In the genomic region with DNA sequence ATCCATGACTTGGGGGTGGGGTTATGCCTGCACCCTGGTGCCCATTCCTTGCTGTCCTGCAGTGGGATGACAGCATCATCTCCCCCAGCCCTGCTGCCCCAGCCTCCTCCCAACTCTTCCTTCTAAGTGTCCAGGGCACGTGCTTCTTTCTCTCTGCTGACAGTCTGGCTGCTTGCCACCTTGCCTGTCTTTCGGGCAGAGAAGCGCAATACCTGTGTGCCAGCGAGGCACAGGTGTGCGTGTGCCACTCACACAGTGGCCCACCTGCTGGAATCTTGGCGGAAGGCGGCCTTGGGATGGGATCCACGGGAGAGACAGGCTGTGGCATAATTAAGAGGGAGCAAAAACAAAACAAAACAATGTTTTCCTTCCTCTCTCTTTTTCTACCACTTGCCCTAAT, we compare ENCODE assay signal across 25 mouse cellular contexts. TPM values are rescaled to one million over a fixed set of nuclear protein-coding genes. Genes with fewer than 3 reads are reported as not detected.
"Had no signal": no experiment of that assay in that cellular context is flagged by ENCODE, and none has a peak within 500 bp of the region (broad histone marks: within the 10 kb centered on the region; RNA-seq: fewer than 3 reads in every experiment).

No protein-coding gene starts in this region.

- H3K9me3 ChIP-seq: embryonic facial prominence, embryonic 10.5 days; embryonic facial prominence, embryonic 12.5 days; embryonic facial prominence, embryonic 13.5 days; embryonic facial prominence, embryonic 15.5 days; forebrain, embryonic 10.5 days; forebrain, embryonic 12.5 days; forebrain, embryonic 13.5 days; forebrain, embryonic 15.5 days had no signal

- H3K27ac ChIP-seq: embryonic facial prominence, embryonic 10.5 days; embryonic facial prominence, embryonic 12.5 days; embryonic facial prominence, embryonic 13.5 days; embryonic facial prominence, embryonic 15.5 days; forebrain, embryonic 10.5 days; forebrain, embryonic 12.5 days; forebrain, embryonic 13.5 days; forebrain, embryonic 15.5 days; gastrocnemius, adult 2 months; heart, adult 2 months had no signal

- H3K36me3 ChIP-seq: embryonic facial prominence, embryonic 10.5 days; embryonic facial prominence, embryonic 12.5 days; embryonic facial prominence, embryonic 13.5 days; embryonic facial prominence, embryonic 15.5 days; forebrain, embryonic 10.5 days; forebrain, embryonic 12.5 days; forebrain, embryonic 15.5 days had no signal

- ATAC-seq: forebrain, embryonic 13.5 days; forebrain, embryonic 14.5 days; forebrain, embryonic 15.5 days; forebrain, embryonic 16.5 days; forebrain, postnatal 0 days had no signal

- H3K9ac ChIP-seq: embryonic facial prominence, embryonic 12.5 days; embryonic facial prominence, embryonic 13.5 days; embryonic facial prominence, embryonic 15.5 days; forebrain, embryonic 12.5 days; forebrain, embryonic 13.5 days; forebrain, embryonic 15.5 days; forebrain, postnatal 0 days had no signal

- DNase-seq: cerebellum, adult 18-20 months; cerebellum, adult 8-10 months; embryo, embryonic 11 days; forebrain, postnatal 0 days; gastrocnemius, adult 2 months; gastrocnemius, postnatal 10 days; gastrocnemius, postnatal 14 days; gastrocnemius, postnatal 25 days; gastrocnemius, postnatal 36 days; heart, adult 11 months; heart, adult 18-20 months; heart, adult 2 months had no signal

- H3K4me1 ChIP-seq: embryonic facial prominence, embryonic 12.5 days; embryonic facial prominence, embryonic 15.5 days had no signal

- H3K4me3 ChIP-seq: embryonic facial prominence, embryonic 10.5 days; embryonic facial prominence, embryonic 12.5 days; embryonic facial prominence, embryonic 13.5 days; embryonic facial prominence, embryonic 15.5 days; erythroblast, embryonic 14.5 days; forebrain, embryonic 10.5 days; forebrain, embryonic 12.5 days; forebrain, embryonic 13.5 days; forebrain, embryonic 15.5 days; gastrocnemius, adult 2 months; heart, adult 2 months had no signal

- H3K4me2 ChIP-seq: embryonic facial prominence, embryonic 12.5 days; embryonic facial prominence, embryonic 13.5 days; embryonic facial prominence, embryonic 15.5 days; forebrain, embryonic 12.5 days; forebrain, embryonic 13.5 days; forebrain, embryonic 15.5 days had no signal

RNA-seq across cellular contexts. Expression of a gene that starts 6.4 kb away (rescaled TPM):
- total RNA-seq: common myeloid progenitor, adult 5-6 weeks; granulocyte monocyte progenitor cell, adult 5-6 weeks had no signal
- polyA plus RNA-seq: erythroblast, embryonic 14.5 days had no signal
